Mouse (Mus musculus): Measurements from ENCODE around the gene Gm14325.
"Not testable (repeated sequence)": the region's sequence is repeated elsewhere in the genome, so short reads cannot be mapped to it uniquely, and the experiment has no call there.

DNA sequence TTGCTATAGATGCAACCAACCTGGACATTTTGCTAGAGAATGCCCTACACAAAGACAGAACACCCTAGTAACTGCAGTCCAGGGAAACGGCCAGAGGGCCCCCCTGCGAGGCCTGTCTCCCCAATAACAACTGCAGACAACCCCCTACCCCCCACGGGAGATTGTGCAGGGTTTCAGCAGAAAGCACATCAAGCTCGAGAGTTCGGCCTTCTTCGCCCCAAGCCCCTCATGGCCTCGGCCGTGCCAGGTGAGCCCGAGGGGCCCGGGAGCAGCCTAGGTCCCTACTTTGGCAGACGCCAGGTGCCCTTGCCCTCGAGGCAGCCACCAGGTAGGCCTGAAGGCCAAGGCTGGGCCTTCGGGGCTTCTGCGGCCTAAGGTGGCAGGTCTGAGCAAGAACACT is 47.6 kb upstream of the Gm14325 start:
- TF ChIP-seq EP300, CTCF (IDR thresholded peaks at IDR 0.05; ENCODE audit: low read depth): not testable (repeated sequence)

Measured in heart, postnatal 0 days (tissue).